Mouse (Mus musculus) kidney, postnatal 25 days (tissue): ENCODE results near the gene Mafb.

Experiments used
- DNase-seq, 2 experiments: peaks; one replicate each; pipeline ENCODE4 v3.0.0; 2021; ENCODE audit warnings: mixed read lengths in 2 of 2

Gene Mafb

DNA sequence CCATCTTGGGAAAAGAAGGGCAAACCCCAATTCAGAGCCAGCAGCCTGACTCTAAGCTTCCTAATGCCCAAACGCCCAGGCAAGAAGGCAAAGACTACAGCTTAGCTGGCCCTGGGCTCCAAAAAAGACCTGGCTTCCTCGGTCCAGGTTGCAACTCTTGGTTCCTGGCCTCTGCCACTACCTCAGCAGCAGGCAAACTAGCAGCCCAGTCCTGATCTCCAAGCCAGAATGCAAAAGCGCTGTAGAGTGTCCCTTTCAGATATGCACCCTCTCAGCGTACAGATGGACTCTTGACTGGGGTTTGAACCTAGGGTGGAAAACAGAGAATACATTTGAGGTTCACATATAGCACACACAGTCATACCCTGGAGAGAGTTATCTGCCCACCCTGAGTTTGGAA lies 3.7 kb downstream of the Mafb start:
- no peak for DNase-seq

DNA sequence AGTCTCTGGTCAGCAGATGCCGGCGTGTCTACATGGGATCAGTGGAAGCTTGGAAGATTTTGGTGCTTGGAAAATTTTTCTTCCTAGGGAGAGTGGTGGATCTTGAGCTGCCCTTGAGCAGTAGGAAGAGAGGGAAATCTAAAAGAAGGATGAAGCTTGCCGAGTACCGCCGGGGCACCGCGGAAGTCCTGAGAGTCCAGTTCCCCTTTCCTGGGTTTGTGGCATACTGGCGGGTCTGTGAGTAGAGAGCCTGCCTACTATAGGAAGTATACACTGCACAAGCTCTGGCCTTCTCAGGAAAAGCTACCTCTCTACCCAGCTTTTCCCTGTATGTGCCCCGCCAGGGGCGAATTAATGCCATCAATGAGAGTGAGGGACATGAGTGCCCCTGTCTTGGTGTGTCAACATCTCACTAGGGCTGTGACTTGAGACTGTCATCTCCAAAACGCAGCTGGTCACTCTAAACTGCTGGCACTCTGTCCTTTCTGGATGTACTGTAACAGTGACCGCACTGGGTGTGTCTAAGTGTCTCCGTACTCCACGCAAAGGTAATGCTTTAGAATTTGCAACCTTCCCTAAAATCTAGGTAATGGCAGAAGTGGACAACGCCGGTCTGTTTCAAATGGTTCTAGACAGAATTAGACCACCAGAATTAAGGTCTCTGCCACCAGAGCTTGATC lies 5.3 kb downstream of the Mafb start:
- no peak for DNase-seq

DNA sequence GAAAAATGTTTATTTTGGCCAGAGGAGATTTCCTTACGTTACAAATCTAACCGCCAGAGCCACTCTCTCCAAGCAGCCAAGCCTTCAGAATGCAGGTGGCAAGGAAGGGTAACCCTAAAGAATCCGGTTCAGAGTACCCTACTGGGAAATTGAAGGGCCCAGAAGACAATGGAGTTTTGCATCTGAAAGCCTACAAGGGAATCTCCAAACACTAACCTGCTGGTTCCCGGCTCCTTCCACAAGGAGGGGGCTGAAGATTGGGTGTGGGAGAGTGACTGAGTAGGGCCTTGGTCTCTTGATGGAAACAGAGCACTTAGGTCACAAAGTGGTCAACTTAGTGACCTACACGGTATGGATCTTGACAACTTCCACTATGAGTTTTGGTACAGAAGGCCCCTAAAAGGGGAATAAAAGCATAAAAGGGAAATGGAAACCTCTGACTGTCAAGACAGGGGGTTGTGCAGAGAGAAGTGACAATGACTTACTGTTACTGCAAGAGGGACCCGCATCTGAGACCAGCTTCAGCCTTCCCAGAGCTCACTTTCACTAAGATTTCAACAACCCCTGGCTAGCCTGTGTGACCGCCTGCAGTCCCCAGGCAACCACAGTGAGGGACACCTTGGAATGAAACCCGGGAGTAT lies 6.5 kb downstream of the Mafb start:
- no peak for DNase-seq

DNA sequence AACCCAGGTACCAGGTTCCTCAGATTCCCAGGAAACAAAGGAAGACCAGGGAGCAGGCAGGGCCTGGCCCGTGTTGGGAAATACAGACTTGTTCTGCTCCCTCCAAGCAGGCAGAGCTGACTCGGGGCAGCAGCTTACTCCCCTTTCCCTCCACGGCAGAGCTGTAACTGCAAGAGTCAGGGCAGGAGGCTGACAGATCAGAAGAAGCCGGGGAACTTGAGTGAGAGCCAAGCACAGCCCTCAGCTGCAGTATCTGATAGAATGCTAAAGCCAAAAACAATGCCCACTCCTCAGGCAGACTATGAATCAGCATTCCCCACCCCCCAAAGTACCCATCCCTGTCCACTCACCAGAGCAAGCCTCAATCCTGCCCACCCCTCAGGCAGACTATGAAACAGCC lies 8.0 kb downstream of the Mafb start:
- DNase-seq = no peak

DNA sequence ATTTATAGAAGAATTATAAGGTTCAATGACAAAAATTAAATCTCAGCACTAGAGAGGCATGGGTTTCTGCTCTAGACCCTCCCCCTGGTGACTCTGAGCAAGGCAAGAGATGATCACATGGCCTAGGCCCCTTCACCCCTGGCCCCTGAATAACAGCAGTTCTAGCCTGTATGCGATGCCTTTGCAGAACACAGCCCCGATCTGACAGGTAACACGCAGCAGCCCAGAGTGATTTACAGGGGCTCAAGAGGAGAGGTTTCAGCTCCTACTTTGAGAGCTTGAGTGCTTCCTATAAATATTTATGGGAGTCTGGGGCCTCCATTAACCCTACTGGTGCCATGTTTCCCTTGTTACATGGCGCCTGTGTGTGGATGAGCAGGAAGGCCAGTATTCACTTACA lies 9.4 kb downstream of the Mafb start:
- DNase-seq = no peak

DNA sequence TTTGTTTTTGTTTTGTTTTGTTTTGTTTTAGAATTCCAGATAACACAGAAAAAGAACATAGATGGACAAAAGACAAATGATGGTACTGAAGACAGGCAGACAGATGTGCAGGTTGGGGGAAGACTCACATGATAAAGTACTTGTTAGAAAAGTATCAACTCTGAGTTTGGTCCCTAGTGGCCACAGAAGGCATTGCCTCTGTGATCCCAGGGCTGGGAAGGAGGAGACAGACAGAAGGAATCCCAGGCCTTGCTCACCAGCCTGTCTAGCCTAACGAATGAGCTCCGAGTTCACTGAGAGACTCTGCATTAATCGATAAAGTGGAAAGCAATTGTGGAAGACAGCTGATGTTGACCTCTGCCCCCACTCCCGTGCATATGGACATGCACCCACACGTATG lies 10.7 kb downstream of the Mafb start:
- peak in 1 of 2 experiments; percentile 41 for DNase-seq

DNA sequence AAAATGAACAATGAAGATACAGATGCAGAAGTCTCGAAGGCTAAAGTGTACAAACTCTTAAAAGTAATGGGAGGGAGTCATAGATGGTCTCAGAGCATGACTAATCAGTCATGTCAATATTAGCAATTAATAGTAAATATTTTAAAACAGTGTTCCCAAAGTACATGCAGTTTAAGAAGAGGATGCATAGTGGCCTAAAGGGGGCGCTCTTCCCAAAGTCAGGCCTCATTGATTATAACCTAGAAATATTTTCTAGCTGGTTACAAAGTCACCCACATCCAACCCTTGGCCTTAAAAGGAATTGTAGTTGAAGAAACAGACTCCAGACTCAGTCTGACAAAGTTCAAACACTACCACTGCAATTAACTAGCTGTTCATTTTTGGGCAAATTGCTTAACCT lies 12.5 kb downstream of the Mafb start:
- no peak for DNase-seq

DNA sequence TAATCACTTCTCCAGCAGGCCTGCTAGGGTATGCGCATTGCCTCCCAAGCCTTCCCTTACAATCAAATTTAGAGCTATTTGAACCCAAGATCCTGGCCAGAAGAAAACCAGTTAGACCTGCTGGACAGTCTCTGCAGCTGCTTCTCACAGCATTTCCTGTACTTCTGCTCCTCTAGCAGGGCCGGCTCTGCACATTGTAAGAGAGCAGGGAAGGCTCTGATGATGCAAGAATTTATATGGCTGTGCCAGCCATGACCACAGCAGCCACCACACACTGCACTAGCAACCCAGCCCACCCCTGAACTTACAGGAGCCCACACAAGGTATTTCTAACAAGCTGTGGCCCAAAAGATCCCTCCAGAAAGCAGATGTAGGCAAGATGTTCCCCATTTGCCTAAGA lies 13.3 kb downstream of the Mafb start:
- no peak for DNase-seq

DNA sequence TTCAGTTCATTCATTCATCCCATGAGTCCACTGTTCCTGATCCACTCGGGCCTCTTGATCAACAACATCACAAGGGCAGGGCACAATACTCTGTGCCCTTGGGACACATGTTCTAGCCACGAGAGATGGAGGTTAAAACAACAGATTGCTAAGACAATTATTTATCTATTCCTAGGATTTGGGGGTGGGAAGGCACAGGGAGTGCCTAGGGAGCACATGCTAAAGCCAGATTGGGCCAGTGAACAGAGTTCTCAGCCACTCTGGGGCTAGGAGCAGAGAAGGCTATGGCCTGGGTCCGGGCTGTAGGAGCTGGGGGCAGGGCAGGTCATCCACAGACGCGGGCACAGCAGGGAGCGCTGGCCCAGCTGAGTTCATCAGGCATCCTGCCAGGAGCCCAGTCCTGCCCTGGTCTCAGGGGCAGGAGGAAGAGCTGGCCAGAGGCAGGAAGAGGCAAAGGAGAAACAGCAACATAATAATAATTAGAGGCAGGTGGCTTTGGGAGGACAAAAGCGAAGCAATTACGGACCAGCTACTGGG lies 15.8 kb downstream of the Mafb start:
- peak; percentile 83 to 94 for DNase-seq

DNA sequence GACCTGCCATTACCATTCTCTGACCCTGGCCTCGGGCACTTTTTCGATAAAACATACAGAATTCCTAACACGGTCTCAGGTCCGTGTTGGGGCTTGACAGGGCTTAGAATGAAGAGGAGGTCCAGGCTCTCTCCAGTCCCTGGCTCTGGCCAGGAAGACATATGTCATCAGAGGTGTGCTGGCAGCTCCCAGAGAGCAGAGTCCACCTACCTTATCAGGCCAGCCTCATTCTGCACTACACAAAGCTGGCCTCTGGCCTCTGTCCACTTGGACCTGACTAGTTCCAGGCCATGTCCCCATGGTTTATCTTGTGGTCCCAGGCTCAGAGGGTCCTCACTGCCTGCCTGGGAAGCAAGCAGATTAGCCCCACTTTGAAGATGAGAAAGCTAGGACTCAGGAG lies 17.3 kb downstream of the Mafb start:
- no peak for DNase-seq

DNA sequence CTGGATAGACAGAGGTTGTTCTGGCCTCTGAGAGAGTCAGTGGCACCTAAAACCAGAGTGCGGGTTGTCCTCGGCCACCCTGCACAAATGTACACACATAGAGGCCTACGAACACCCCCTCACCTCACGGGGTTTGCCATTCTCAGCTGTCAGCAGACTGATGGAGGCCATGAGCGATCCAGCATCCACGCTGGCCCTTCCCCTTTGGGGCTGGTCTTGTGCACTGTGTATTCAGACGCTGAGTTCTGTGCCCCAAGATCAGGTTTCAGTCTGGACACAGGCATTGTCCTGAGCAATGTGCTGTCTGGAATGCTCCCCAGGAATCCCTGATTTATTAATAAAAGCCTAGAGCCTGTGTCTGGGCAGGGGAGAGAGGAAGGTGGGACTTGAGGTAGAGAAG lies 18.1 kb downstream of the Mafb start:
- DNase-seq = no peak

DNA sequence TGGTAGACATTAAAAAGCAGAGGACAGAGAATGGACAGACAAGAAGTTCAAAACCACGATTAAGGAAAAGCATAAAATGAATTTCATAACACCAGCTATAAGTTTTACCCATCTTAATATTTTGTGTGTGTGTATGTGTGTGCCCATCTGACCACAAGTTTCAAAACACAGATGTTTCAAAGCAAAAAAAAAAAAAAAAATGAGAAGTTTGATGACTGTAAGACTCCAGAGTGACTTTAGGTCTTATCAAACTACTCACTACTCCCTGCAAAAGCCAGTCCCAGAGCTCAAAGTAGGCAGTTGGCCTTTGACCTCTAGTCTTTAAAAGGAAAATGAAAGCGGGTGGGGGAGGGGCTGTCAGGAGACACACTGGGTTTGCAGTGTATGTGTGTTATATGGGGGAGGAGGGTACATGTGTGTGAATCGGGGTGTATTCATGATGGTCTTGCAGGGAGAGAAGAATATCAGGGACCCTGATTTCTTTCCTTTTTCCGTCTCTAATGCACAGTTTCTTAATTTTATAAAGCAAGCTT lies 18.7 kb downstream of the Mafb start:
- DNase-seq = peak in 1 of 2 experiments; percentile 19

DNA sequence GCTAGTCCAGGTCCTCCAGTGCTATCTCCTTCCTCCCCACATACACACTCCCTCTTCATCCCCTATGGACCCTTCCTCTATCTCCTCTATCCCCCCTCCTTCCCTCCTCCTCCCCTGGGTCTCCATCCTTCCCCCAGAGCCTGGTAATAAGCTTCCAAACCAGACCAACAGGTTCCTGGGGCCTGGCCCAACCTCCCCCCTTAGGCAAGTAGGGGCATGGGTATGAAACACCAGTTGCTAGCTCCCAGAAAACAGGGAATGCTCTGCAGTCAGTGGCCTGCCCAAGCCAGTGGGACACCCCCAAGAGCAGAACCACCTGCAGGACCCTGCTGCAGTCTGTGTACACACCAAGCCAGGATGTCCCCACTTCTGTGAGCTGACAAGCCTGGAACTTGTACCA lies 21.2 kb downstream of the Mafb start:
- DNase-seq = no peak

DNA sequence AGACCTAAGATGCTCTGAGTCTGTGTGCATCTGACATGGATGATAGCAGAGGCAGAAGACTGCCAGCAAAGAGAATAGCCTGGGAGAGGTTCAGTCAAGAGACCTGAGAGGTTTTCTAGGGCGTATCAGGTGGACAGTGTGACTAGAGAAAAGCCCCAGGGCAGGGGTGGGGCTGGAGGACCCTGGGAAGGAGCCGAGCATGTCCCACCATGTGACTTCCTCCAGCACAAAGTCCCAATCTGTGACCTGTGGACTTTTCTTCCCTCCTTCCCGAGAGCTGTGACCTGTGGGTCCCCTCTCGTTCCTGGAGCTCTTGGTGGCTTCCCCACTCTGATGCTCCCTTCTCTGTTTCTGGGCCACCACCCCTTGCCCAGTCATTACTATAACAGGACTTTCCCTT lies 26.7 kb downstream of the Mafb start:
- no peak for DNase-seq

DNA sequence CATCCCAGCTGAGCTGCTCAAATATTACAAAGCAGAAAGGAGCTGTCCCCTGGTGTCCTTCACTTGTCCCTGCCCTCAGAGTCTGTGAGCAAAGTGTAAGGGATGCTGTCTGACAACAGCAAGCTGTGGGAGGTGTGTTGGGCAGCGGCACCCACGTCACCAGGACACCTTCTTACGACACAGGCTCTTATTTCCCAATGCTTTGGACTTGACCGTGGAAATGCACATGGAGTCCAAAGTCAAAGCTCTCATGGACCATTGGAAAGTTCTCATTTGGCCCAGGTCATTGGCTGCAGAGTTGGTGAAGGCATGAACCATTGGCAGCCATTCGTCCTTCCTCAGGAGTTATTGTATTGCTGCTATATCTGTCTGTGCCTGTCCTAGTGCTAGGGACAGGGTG lies 27.3 kb downstream of the Mafb start:
- no peak for DNase-seq

DNA sequence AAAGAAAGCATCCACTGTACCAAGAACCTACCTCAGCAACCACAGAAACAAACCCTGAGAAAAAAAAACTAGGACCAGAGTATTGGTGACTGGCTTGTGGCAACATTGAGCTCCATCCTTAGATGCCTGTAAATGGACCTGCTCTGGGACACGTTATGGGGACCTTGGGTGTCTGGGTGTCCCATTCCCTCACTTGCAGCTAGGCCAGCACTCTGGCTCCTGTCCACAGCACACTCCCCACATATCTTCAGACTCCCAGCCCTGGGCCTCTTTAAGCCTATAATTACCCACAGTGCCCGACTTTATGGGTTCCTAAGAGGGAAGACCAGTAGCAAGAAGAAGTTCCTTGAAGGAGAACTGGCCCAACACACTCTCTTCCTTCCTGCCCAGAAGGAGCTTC lies 30.8 kb downstream of the Mafb start:
- DNase-seq = no peak

DNA sequence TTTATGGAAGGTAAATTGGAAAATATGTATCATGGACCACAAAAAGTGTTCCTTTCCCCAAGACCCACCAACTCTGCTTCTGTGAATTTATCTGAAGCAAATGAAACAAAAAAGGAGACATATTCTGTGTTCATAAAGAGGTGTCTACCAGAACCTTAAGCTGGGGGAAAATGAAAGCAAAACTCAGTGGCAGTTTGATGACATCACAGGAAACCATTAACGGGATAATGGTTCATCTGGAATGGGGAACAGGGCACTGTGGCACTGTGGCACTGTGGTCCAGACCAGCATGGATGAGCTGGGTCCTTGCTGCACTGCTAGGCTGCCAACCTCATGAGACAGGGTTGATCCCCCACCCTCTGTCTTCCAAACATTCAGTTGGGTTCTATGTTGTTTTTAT lies 31.8 kb downstream of the Mafb start:
- no peak for DNase-seq

DNA sequence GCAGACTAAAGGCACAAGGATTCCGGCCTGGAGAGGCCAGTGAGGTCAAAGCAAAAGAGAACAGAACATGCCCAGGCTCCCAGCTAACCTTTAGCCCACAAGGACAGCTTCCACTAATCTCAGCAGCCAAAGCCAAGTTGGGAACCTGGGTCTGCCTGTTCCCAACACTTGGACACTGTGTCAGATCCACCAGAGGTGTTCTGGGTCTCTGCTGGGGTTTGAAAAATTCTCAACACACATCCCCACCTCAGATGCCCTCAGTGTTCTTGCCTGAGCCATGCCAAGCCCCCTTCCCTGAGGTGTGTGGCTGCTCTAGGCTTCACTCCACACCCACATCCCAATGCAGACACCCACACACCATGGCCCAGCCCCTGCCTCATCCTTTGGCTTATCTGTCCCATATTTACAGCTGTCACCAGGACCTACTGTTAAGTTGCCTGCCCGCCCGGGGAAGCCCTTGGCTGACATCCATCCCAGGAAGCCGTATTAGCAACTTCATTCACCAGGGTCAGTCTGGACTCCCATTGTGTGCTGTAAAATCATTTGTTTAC lies 32.7 kb downstream of the Mafb start, which contains the start of gene Gm826:
TSS of gene Gm826 (minus strand) at position 52 of the 551 bp plus-strand sequence.
- peak; percentile 55 to 75 for DNase-seq

DNA sequence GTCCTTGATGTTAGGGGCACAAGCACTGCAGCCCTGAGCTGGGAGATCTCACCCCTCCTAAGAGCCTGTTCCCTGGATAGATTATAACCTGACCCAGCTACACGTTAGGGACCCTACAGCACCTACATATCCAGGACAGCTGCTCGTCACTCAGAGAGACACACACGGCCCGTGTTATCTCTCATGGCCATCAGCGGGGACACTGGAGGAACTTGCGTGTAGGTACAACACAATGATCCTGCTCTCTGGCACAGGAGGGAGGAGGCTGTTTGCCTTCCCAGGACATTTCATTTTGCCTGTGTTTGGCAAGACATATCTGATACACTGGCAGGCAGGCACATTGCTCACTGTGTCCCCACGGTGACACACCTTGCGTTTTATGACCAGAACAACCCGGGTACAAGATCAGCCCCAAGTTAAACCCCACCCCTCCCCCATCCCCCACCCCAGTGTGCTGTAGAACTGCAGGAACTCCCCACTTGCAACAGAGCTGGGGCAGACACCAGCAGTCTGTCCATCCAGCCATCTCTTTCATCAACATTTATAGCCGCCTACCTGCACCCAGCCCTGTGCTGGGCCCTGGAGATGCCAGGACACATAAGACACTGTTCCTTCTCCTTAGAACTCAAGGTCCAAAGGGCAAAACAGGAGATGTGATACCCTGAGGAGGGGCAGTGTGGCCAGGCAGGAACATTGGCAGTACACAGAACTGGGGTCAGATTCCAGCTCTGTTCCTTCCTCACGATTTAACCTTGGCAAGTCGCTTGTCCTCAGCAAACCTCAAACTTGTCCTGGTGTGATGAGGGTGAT lies 34.1 kb downstream of the Mafb start:
- peak in 1 of 2 experiments; percentile 49 for DNase-seq

DNA sequence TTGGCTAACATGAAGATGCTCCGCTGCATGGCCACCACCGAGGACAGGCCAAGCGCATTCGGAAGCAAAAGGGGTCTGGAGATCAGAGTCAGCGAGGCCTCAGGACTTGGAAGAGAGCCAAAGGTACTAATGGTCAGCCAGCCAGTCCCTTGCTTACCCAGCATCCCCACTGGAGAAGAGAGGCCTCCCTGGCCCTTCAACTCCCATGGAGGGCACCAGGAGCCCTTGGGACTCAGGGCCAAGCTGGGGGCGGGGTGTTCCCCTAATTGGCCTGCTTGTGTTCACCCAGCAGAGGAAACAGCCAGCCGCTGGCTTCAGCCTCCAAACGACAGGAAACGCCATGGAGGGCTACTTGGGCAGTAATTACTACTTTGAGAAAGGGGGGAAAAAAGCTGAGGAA lies 38.0 kb downstream of the Mafb start:
- peak; percentile 21 to 62 for DNase-seq

DNA sequence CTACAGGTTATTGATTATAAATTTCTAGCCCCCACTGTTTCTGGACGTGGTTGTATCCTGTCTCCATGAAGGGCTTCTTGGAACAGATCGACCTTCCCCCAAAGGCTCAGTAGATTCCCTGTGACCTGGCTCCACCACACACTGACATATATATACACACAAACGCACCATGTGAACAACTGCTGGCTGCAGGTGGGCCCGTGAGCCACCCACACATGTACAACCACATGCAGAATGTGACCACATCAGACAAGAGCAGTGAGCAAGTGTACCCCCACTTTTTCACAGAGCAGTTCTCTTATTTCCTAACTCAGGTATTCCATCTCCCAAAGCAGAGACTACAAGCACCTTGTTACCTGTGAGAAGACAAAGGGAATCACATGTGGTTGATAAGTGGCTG lies 39.1 kb downstream of the Mafb start:
- no peak for DNase-seq

DNA sequence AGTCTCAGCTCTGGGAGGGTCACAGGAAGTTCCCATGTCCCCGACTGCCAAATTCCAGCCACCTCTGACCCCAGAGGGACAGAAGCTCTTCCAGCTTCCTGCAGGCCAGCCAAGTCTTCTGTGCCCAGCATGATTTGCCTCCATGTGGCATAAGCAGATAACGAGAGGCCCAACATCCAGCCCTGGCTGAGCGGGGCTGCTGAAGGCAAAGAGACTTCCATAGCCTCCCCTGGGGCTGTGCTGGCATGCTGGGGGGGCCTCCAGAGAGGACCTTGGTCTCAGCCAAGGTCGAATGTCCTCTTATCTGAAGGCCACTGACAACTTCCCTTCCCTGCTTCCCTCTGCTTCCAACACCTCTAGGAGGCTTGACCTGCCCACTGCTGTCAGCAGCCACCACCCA lies 39.7 kb downstream of the Mafb start:
- peak; percentile 69 to 83 for DNase-seq

DNA sequence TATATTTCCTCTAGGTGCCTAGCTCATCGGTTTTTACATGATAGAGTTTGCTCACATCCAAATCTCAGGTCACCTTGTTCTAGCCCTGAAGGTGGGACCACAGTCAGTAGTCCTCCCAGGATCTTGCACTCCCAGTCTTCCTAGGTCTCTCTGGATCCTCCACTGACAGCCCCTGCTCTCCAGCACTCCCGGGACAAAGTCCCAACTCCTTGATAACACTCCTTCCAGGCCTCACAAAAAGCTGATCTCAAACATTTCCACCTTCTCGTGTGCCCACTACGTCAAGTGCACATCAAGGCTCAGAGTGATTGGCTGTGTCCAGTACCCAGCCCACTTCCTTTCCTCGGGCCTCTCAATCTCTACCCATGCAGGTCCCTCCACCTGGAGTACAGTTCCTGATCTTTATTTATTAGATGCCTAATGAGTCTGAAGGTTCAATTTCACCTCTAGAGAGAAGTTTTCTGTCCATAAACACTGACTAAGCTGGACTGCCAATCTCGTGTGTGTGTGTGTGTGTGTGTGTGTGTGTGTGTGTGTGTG lies 41.7 kb downstream of the Mafb start:
- no peak for DNase-seq
